Mouse (Mus musculus) hindbrain, embryonic 12.5 days (tissue): ENCODE measurements at regions not wholly inside any gene's neighbourhood (a gene's known extent, or its start where the extent isn't known, plus 50 kb on each side); places are given as distances from the start of the nearest gene placed in this dataset.

ENCODE experiments used
- ATAC-seq: fragments of 200-750 bp; cut with Nextera tagmentation; 2 replicates; pipeline ENCODE4 v1.8.0; 2017; ENCODE audit warnings: moderate TSS enrichment; ENCODE audit not compliant: low FRiP score
- H3K27ac ChIP-seq: fragments of 300-500 bp; sonication (generic); 2 replicates; pipeline ENCODE4 v1.5.1; 2016; ENCODE audit warnings: mild to moderate bottlenecking
- H3K27me3 ChIP-seq: fragments of 300-500 bp; sonication (generic); 2 replicates; pipeline ENCODE4 v1.6.1; 2016; ENCODE audit warnings: mild to moderate bottlenecking
- H3K36me3 ChIP-seq: fragments of 300-500 bp; sonication (generic); 2 replicates; pipeline ENCODE4 v1.6.1; 2016; ENCODE audit warnings: mild to moderate bottlenecking
- H3K4me1 ChIP-seq: fragments of 300-500 bp; sonication (generic); 2 replicates; pipeline ENCODE4 v1.6.1; 2016
- H3K4me2 ChIP-seq: fragments of 300-500 bp; sonication (generic); replicated peaks from 2 replicates; pipeline ENCODE4 v1.6.1; 2016; ENCODE audit warnings: mild to moderate bottlenecking
- H3K4me3 ChIP-seq: fragments of 300-500 bp; sonication (generic); 2 replicates; pipeline ENCODE4 v1.5.1; 2016; ENCODE audit warnings: mild to moderate bottlenecking
- H3K9ac ChIP-seq: fragments of 300-500 bp; sonication (generic); 2 replicates; pipeline ENCODE4 v1.6.1; 2016; ENCODE audit warnings: mild to moderate bottlenecking, moderate library complexity
- H3K9me3 ChIP-seq: fragments of 300-500 bp; sonication (generic); replicated peaks from 2 replicates; pipeline ENCODE4 v1.6.1; 2016; ENCODE audit warnings: mild to moderate bottlenecking
- WGBS: fragments of 180-500 bp; shearing (Covaris S2); methylation state at CpG from one replicate; pipeline ENCODE4 v1.1.7; 2016; 5-methylcytosine and 5-hydroxymethylcytosine counted together

DNA sequence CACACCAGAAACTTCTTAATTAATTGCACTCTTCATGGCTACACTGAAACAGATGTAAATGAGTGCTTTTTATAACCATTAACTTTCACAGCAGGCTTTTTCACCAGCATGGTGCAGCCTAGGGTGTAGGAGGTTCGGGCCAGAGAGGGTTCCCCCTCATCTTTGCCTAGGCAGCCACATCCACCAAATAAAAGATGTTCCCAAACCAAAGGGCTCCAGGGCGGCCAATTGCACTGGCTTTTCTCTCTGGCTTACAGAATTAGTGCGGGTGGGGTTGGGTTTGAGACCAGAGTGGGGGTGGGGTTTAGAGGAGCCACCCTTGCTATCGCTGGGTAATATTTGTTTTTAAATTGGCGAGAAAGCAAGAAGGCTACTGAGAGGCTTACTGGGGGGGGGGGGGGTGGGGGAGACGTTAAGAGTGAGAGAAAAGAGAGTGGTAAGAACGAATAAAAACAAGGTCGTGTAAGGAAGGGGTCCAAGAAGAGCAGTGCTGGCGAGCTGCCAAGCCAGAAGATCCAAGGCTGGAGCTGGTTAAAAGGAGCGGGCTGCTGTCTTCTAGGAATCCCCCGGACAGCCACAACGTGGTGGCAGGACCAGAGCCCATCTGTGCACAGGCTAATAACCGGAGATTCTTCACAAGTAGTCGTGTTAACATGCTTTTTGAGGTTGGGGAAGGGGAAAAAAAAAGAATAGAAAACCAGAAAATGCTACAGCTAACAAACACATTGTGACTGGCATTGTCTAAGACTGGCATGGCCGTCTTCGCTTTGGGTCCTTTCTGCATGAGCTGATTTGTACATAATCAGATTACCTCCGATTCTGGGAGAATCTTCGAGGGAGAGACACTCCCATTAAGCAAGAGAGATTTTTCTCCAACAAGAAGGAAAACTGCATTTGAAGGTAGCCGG is 134.0 kb upstream of the Pitx2 start:
- H3K9me3 ChIP-seq = no peaks in the 10 kb centered on the region
- no peaks in the 10 kb centered on the region for H3K36me3 ChIP-seq
- H3K4me1 ChIP-seq = peaks cover 22% of the 10 kb centered on the region
- H3K27me3 ChIP-seq = no peaks in the 10 kb centered on the region
- WGBS = 22% methylated on average over 18 of the region's 19 CpGs
- H3K4me2 ChIP-seq = peak overlapping the region; percentile 45
- ATAC-seq = peak; percentile 66
- H3K27ac ChIP-seq = peak overlapping the region; percentile 5; the same call in 1 of the 2 replicates
- H3K9ac ChIP-seq = peak overlapping the region; percentile 32; the same call in 1 of the 2 replicates
- H3K4me3 ChIP-seq = peak overlapping the region; percentile 20

DNA sequence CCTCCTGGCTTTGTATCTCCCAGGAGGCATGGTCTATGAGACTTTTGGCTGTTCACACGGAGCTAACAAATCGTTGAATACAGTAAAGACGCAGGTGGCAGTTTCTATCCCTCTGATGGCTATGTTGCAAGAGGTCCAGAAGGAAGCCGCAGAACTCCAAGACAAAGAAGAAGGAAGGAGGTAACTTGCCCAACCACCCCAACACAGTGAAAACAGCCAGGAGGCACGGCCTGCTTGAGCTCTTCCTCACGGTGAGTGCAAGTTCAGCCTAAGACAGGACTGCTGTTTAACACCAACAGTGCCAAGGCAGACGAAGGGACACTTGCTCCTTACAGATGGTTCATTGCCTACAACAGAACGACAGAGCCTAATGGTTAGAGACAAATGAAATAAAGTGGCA is 130.0 kb upstream of the Pitx2 start:
- Histone ChIP-seq H3K4me1 (peaks cover 24% of the 10 kb centered on the region), H3K4me2 (no peak overlapping the region), H3K27ac (no peak overlapping the region), H3K9ac (no peak overlapping the region), H3K27me3 (no peaks in the 10 kb centered on the region), H3K4me3 (no peak overlapping the region), H3K36me3 (no peaks in the 10 kb centered on the region), H3K9me3 (no peaks in the 10 kb centered on the region)
- 77% methylated on average over 8 of the region's 8 CpGs for whole genome bisulfite sequencing
- ATAC-seq = no peak

DNA sequence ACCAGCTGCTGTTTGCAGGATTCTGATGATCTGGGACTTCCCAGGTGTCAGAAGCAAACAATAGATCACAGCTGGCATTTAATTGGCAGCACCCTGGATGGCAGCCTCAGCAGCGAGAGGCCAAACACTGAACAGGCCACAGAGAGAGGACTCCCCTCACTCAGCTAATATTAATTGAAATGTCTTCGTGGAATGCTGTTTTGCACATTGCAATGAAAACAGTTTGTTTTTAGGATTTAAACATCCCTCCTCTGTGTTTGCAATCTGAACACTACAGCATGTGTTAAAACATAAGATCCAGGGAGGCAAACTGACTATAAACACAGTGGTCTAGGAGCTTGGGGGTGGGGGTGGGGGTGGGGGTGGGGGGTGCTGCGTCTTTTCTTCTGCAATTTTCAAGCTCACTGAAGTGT is 129.2 kb upstream of the Pitx2 start:
- WGBS = 6% methylated on average over 3 of the region's 3 CpGs
- peak overlapping the region; percentile 44; the same call in 1 of the 2 replicates for H3K27ac ChIP-seq
- H3K9ac ChIP-seq = no peak overlapping the region
- no peaks in the 10 kb centered on the region for H3K27me3 ChIP-seq
- H3K36me3 ChIP-seq = no peaks in the 10 kb centered on the region
- no peaks in the 10 kb centered on the region for H3K9me3 ChIP-seq
- peaks cover 21% of the 10 kb centered on the region for H3K4me1 ChIP-seq
- H3K4me2 ChIP-seq = peak overlapping the region; percentile 19; the same call in 1 of the 2 replicates
- peak; percentile 60; the same call in 1 of the 2 replicates for ATAC-seq
- H3K4me3 ChIP-seq = no peak overlapping the region

DNA sequence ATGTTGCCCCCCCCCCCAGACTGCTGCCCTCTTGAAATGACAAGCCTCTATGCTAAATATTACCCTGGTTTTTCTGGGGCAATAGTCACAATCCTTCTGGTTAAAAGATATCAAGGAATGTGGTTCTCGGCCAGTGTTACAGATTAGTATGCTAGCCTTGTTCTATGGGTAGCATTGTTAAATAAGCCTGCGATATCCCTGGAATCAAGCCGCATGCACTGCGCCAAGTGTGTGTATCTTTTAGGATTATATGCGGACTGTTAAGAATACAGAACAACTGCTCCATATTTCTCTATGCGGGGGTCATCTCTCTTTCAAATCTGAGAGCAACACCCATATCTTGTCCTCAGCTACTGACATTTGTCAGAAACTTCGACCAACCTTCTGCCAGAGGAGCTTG is 128.7 kb upstream of the Pitx2 start:
- WGBS = 58% methylated on average over 7 of the region's 7 CpGs
- no peak overlapping the region for H3K9ac ChIP-seq
- H3K4me3 ChIP-seq = no peak overlapping the region
- H3K27me3 ChIP-seq = no peaks in the 10 kb centered on the region
- peak overlapping the region; percentile 44; the same call in 1 of the 2 replicates for H3K27ac ChIP-seq
- H3K4me1 ChIP-seq = peaks cover 16% of the 10 kb centered on the region
- ATAC-seq = 0 out of 2 replicates have a peak, but pooled peaks have one; percentile 27
- H3K4me2 ChIP-seq = peak overlapping the region; percentile 19; the same call in 1 of the 2 replicates
- no peaks in the 10 kb centered on the region for H3K36me3 ChIP-seq
- H3K9me3 ChIP-seq = no peaks in the 10 kb centered on the region

DNA sequence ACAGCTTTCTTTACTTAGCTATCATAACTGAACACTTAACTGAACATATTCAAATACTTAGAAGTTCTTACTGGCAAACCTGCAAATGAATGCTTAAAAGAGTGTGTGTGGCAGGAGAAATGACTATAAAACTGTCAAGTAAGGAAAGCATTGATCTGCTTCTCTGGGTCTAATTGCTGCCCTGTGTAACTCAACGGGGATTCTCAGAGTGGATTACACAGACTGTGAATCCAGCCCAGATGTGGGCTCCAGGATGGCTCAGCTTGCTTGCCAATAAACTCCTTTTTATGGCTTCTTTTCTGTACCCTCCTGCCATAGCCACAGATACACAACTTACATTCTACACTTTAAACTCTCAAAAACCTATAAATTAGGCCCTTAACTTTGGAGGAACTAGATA is 123.3 kb upstream of the Pitx2 start:
- H3K4me1 ChIP-seq = no peaks in the 10 kb centered on the region
- H3K4me2 ChIP-seq = no peak overlapping the region
- no peaks in the 10 kb centered on the region for H3K9me3 ChIP-seq
- H3K27ac ChIP-seq = no peak overlapping the region
- no peaks in the 10 kb centered on the region for H3K36me3 ChIP-seq
- no peak overlapping the region for H3K9ac ChIP-seq
- no peaks in the 10 kb centered on the region for H3K27me3 ChIP-seq
- no peak for ATAC-seq
- WGBS = 67% methylated on average over 1 of the region's 1 CpGs
- no peak overlapping the region for H3K4me3 ChIP-seq

DNA sequence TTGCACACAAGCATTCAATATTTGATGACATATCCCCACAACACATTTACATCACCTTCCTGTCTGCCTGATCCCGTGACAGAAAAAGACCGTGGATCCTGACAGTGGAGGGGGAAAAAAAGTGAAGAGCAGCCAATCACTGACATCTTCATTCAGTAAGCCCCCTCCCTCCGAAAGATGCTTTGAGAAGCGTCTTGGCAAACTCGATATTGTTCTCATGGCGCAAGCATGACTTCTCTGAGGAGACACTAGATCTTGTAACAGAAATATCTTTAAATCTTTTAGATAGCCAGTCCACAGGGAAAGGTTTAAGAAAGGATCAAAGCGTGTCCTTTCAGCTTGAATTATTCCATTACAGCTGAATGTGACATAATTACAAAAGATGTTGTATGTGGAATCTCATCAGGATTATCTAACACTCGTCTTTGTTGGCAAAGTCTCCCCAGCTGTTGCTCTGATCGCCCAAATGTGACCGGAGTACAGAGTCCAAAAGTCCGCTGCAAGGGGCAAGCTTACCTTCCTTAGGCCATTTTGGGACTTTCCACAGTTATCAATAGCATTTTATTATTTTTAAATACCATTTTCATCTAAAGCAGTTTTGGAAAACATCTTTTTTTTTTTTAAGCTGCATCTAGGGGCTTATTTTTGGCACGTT is 95.8 kb upstream of the Pitx2 start:
- Histone ChIP-seq H3K36me3 (no peaks in the 10 kb centered on the region), H3K27me3 (no peaks in the 10 kb centered on the region), H3K9me3 (0 out of 2 replicates have a peak, but pooled peaks cover 3% of the 10 kb centered on the region), H3K4me2 (no peak overlapping the region), H3K27ac (no peak overlapping the region), H3K4me1 (no peaks in the 10 kb centered on the region), H3K9ac (no peak overlapping the region), H3K4me3 (no peak overlapping the region)
- ATAC-seq = no peak
- WGBS = 78% methylated on average over 12 of the region's 12 CpGs

DNA sequence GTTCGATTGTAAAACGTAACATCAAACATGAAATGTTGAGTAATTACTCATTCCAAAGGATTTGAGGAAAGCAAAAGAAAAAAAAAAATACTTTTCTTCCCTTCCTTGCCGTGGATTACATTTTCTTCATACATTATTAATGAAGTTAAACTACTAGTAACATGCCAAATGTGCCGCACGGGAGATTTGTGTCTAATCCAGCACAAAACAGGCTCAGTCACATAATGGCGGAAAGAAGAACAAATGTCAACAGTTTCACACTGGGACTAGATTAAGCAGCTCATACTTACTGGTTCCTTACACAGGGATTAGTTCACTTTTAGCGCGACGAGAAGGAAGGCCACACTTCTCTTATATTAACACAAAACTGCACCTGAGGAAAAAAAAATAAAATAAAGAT is 94.9 kb upstream of the Pitx2 start:
- Histone ChIP-seq H3K27me3 (no peaks in the 10 kb centered on the region), H3K9me3 (no peaks in the 10 kb centered on the region), H3K4me1 (no peaks in the 10 kb centered on the region), H3K4me2 (no peak overlapping the region), H3K36me3 (no peaks in the 10 kb centered on the region), H3K9ac (no peak overlapping the region), H3K27ac (no peak overlapping the region), H3K4me3 (no peak overlapping the region)
- no peak for ATAC-seq
- 77% methylated on average over 9 of the region's 9 CpGs for WGBS

DNA sequence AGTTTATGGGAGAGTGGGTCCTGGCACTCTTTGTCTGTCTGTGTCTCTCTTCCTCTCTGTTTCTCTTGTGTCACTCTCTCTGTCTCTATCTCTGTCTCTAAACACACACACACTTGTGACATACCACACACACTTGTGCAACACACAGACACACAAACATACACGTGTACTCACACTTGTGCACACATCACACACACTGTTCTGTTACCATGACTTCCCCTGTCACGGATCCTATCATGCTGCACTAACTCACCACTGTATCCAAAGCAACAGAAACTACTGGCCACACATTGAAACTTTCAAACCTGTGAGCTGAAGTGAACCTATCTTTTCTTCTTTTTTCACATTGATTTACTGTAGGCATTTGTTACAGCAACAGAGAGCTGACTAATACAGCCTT is 93.5 kb upstream of the Pitx2 start:
- Histone ChIP-seq H3K4me2 (no peak overlapping the region), H3K27me3 (no peaks in the 10 kb centered on the region), H3K9ac (no peak overlapping the region), H3K36me3 (no peaks in the 10 kb centered on the region), H3K4me3 (no peak overlapping the region), H3K4me1 (no peaks in the 10 kb centered on the region), H3K27ac (no peak overlapping the region), H3K9me3 (no peaks in the 10 kb centered on the region)
- WGBS = 88% methylated on average over 2 of the region's 2 CpGs
- no peak for ATAC-seq

DNA sequence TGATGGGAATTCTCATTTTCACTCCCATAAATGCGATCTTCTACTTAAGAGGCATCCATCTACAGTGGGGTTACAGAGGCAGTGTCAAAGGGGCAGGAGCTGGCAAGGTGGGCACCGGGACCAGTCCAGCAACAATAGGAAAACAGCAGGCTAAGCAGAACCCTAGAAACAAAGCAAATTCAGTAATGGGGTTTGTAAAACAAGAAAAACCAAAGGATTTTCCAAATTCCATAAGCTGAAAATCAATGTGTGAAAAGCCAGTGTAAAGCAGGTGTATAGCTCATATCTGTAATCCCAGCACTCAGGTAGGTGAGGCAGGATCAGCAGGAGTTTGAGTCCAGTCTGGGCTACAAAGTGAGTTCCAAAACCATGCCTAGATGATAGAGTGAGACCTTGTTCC is 69.2 kb upstream of the Pitx2 start:
- H3K4me1 ChIP-seq = 0 out of 2 replicates have a peak, but pooled peaks cover 2% of the 10 kb centered on the region
- H3K4me3 ChIP-seq = no peak overlapping the region
- no peak overlapping the region for H3K4me2 ChIP-seq
- no peak overlapping the region for H3K9ac ChIP-seq
- no peaks in the 10 kb centered on the region for H3K9me3 ChIP-seq
- no peak for ATAC-seq
- WGBS = 85% methylated on average over 2 of the region's 2 CpGs
- no peak overlapping the region for H3K27ac ChIP-seq
- no peaks in the 10 kb centered on the region for H3K36me3 ChIP-seq
- no peaks in the 10 kb centered on the region for H3K27me3 ChIP-seq

DNA sequence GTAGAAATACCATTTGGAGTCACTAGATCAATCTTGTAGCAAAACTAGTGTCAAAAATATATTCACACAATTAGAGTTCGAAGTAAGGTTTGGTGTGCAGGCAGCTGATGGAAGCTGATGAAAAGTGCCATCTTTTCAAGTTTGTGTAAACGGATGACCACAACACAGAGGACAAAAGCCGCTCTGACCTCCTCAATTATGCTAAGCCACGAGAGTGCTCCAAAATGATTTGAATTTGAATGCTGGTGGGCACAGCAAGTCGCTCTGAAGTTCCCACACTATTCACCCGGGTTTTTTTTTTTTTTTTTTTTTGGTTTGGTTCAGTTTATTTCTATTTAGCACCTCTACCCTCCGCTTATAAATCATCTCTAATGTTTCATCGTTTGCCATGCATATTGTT is 68.5 kb upstream of the Pitx2 start:
- no peaks in the 10 kb centered on the region for H3K27me3 ChIP-seq
- 28% methylated on average over 8 of the region's 8 CpGs for WGBS
- no peak overlapping the region for H3K27ac ChIP-seq
- no peak for ATAC-seq
- 0 out of 2 replicates have a peak, but pooled peaks cover 2% of the 10 kb centered on the region for H3K4me1 ChIP-seq
- no peaks in the 10 kb centered on the region for H3K36me3 ChIP-seq
- no peak overlapping the region for H3K4me3 ChIP-seq
- H3K9ac ChIP-seq = no peak overlapping the region
- no peak overlapping the region for H3K4me2 ChIP-seq
- no peaks in the 10 kb centered on the region for H3K9me3 ChIP-seq

DNA sequence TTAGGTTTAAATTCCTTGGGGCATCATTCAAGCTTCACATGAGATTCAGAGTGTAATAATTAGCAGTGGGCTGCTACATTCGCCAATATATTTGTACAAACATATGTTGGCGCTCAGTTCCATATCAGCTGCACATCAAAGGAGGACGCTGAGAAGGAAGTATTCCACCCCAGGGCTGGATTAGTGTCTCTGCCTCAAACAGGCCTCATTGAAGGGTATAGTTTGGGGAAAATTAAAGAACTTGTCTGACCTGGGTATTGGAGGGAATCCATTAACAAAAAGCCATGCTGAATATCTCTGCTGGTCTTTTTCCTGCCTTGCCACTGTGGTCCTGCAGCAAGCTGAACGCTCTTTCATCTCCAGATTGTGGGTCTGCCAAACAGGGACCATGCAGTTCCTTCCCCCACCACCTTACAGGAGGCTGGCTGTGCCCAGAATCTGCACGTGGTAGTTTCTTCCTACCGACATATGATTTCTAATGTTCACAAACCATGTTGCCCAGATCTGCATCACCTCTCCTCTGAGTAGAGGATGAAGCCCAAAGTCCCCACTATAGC is 67.7 kb upstream of the Pitx2 start:
- Histone ChIP-seq H3K4me3 (no peak overlapping the region), H3K27ac (no peak overlapping the region), H3K9ac (no peak overlapping the region), H3K9me3 (no peaks in the 10 kb centered on the region), H3K4me1 (0 out of 2 replicates have a peak, but pooled peaks cover 2% of the 10 kb centered on the region), H3K4me2 (no peak overlapping the region), H3K27me3 (no peaks in the 10 kb centered on the region), H3K36me3 (no peaks in the 10 kb centered on the region)
- 54% methylated on average over 6 of the region's 6 CpGs for WGBS
- no peak for ATAC-seq
